Mouse (Mus musculus): Measurements from ENCODE around the gene Zfp366.

The Zfp366 gene

DNA sequence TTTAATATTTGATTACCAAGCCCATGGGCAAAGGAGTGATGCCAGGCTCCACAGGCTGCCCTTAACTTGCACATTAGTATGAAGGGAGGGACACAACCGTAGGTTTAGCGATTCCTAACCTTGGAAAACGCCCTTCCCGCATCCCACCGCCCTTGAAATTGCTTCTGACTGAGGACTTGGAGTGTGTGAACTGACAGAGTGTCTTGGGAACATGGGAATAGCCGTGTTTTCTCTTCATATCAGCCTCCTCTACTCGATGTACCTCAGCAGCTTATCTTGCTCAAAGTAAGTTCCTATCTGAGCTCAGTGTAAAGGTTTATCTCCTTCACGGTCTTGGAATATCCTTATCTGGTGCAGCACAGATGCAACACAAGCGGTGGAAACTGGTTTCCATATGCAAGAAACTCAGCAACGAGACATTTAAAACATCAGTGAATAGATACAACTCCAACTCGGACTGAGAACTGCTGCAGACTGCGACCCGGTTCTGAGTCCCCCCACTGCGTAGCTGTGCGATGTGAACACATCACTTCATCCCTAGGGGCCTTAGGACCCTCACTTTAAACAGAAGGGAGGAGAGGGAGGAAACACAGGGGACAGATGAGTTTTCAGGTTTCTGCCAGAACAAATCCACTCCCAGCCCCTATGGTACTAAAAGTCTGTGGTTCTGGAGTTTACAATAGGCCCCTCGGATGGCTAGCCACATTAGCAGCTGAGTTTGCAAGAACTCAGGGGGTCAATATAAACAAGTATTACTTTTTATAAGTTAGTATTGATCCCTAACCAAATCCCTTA lies 43.0 kb downstream of the Zfp366 start:
- no peak for DNase-seq (ENCODE audit: low spot score in 2 of 2)

DNA sequence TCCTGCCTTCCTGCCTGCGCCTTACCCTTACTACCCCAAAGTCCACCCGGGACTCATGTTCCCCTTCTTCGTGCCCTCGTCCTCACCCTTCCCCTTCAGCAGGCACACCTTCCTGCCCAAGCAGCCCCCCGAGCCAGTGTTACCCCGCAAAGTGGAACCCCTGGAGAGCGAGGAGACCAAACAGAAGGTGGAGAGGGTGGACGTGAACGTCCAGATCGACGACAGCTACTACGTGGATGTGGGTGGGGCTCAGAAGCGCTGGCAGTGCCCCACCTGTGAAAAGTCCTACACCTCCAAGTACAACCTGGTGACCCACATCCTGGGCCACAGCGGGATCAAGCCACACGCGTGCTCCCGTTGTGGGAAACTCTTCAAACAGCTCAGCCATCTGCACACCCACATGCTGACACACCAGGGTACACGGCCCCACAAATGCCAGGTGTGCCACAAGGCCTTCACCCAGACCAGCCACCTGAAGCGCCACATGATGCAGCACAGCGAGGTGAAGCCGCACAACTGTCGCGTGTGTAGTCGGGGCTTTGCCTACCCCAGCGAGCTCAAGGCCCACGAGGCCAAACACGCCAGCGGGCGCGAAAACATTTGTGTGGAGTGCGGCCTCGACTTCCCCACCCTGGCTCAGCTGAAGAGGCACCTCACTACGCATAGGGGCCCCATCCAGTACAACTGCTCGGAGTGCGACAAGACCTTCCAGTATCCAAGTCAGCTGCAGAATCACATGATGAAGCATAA lies 44.4 kb downstream of the Zfp366 start:
- no peak for DNase-seq (ENCODE audit: low spot score in 2 of 2)

DNA sequence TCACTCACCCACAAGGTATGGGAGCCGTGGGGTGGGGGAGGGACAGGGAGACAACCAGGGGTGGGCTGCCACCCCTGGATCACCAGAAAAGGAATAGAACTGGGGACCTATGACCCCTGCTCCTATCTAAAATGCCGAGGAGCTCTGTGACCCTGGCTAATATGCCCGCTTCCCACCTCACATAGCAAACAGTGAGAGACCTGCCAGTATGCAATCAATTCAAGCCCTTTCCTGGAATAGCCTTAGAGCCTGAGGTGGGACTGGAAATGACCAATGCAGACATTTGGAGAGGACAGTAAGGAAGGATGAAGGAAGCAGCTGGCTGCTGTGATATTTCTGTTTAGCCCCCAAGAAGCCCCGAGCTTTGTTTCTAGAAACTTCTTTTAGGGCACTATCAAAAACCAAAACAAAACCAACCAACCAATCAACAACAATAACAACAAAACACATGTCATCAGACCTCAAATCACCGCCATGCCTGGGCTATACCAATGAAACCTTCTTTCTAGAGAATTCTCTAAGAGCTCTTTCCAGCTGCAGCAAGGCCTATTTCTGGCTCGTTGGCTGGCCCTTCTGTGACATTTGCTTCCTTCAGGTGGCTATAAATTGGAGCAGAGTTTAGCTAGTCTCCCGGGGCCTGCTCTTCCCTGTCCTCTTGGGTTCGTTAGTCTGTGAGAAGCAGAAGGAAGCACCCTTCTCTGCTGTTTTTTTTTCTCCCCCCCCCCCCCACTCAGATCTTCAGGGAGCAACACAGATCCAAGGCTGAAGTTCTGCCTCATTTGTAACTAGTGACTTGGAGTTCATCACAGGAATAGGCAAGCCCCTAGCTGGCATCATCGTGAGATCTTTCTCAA lies 45.2 kb downstream of the Zfp366 start:
- DNase-seq (ENCODE audit: low spot score in 2 of 2), result no peak

DNA sequence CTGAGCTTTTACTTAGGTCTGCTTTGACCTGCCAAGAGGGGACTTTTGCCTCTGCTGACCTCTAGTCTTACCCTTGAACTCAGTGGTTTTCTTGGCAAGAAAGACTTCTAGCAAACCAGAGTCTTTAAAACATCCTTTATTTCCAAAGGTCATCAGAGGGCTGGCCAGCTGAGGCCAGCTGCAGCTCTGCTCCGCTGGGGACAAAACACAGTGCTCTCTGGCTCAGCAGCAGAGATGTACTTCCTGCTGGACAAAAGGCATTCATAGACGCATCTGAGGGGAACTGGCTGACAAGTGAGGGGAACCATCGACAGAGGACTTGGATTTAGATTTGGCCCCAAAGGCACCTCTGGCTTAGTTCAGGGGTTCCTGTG lies 45.9 kb downstream of the Zfp366 start:
- DNase-seq (ENCODE audit: low spot score in 2 of 2), result no peak

DNA sequence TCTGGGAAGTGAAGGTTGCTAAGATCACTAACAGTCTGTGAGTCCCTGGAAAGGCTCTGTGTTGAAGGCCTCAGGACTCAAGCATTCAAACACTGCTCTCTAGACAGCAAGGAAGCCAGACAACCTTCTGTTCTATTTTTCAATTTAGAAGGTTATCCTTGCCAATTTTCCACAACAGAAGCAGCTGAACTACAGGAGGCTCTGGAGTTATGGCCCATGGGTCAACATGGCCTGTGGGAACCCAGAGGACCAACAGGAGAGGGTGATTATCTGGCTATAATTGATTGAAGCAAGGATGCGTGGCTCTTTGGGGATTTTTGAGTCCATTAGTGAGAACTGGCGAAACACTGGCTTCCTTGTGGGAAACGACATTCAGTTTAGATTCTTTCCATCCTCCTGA lies 48.7 kb downstream of the Zfp366 start:
- DNase-seq (ENCODE audit: low spot score in 2 of 2), result no peak

DNA sequence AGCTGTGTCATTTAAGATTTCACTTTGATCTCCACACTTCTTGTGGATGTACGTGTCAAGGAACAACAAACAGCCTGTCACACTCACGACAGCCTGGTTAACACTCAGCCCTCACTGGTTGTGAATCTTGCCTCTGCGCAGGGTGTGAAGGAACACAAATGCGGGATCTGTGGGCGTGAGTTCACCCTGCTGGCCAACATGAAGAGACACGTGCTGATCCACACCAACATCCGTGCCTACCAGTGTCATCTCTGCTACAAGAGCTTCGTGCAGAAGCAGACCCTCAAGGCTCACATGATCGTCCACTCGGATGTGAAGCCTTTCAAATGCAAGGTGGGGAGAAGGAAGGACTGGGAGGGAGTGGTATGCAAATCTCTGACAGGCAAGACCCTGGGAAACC lies 49.3 kb downstream of the Zfp366 start:
- no peak for DNase-seq (ENCODE audit: low spot score in 2 of 2)

DNA sequence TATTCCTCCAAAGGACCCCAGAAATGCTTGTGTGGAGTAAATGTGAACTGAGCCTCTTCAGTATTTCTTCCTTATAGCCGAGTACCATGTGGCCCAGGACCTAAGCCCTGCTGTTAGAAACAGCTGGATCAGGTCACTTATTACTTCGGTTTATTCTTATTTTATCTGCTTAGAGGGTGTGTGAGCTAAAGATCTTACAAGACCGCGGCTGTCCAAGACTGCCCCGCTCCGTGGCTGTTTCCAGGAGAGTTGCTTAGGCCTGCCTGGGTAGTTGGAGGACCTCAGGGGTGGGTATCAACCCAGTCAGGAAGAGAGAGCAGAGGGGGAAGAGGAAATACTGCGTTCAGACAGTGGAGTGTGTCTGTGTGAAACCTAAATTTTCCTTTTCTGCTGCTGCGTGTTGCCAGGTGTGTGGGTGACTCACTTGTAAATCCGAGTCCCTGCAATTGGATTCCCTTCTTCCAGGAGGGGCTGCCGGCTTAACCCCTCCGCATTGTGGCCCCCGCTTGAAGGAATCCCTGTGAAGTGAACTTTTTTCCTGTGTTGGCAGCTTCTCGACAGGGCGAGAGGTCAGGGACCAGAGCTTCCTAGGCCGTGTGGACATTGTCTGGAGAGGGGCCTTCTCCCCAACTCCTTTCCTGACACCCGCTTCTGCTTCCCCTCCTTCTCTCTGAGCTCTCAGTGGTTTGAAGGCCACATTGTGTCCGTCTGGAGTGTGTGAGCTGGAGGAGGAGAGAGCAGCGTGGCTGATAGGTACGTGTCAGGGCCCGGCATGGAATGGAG lies 51.0 kb downstream of the Zfp366 start:
- DNase-seq (ENCODE audit: low spot score in 2 of 2), result no peak

DNA sequence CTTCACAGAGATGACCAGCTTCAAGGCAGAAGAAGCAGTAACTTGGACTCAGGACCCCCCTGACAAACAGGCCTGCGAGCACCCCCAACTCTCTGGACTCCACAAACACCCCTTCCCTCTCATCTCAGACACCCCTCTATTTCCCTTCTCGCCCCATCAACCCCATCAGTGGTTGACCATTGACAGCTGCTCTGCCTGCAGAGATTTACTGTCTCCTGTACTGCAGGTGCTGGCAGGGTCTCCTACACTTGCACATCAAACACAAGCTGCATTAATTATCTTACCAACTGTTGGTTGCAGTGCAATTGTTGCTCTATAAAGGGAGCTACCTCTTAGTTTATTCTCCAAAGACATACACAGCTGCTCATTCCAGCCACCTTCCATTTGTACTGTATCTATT lies 51.6 kb downstream of the Zfp366 start:
- no peak for DNase-seq (ENCODE audit: low spot score in 2 of 2)

DNA sequence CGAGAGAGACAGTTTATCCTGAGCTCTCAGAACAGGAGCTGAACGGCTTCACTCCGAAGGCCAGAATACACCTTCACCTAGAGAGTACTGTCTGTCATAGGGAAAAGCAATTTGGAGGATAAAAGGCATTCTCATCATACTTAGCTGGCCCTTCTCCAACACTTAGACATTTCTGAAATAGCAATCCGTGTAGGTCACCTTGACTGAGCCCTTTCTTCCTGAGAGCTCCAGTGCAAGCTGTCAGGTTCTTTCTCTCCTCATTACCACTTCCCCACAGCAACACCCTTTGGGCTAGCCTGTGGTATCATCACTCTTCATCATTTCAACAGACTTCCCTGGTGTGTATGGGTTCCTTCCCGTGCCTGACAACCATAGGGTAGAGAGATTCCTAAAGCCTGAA lies 52.5 kb downstream of the Zfp366 start:
- no peak for DNase-seq (ENCODE audit: low spot score in 2 of 2)

DNA sequence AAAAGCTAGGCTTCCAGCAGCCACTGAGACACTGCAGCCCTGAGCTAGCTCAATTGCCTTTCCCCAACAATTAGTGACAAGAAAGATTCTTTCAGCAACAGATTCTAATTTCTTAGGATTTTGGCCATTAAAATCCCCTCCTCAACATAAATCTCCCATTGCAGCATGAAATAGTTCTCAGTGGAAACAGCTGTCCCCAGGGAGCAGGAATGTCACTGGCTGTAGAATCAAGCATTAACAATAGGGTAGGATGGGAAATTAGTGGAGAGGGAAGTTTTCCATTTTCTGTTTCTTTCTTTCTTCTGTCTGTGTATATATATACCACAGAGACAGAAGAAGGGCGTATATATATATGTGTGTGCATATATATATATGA lies 53.2 kb downstream of the Zfp366 start:
- DNase-seq (ENCODE audit: low spot score in 2 of 2), result no peak

DNA sequence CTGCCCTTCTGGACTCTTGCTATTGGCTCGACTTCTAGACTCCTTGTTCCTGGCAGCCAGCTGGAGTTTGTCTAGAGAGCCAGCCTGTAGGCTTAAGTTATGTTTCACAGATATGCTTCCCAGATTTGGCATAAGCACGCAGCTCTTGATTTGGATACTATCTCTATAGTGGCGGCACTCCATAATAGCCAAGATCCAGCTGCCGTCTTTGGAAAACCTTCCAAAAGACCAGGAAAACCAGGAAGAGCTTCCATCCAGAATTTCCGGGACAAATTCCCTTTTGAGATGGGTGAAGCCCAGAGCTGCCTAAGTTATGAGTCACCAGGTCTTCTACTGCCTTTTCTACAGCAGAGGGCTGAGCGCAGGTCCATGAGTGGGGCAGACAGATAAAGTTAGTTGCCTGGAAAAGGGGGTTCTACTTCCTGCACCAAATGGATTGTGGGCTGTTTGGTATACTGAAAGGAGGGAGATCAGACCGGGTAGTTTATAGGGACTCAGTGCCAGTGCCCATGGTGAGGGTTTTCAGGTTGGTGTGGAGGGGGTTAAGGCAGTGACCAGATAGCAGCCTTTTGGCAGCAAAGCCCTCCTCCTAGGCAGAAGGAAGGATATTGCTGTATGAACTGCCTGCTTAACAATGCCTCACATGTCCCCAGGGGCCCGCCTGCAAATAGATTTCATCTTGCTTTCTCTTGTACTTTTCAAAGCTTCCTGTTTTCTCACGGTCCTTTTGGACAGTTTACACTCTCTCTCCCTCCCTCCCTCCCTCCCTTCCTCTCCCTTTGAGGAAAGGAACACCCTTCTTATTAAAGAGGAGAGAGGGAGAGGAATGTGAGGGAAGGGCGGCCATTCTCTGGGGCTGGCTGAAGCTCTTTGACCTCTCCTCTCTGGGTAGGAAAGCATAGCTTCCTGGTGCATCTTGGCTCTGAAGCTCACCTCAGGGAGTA lies 53.9 kb downstream of the Zfp366 start:
- DNase-seq (ENCODE audit: low spot score in 2 of 2), result peak in 1 of 2 experiments; percentile 52

DNA sequence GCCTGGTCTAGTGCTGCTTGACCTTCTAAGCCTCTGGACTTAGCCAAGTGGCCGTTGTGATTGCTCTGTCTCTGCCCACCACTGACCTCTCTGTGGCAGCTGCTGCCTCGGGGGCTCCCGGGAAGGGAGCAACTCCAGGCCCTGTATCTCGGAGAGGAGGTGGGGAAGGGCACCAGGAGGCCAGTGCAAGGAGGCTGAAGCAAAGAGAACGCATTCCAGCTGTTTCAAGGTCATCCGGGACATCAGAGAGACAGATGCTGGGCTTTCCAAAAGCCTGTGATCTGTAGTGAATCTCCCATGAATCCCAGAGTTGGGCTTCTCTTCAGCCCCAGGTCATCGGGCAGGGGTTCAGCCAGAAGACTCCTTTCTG lies 54.5 kb downstream of the Zfp366 start:
- DNase-seq (ENCODE audit: low spot score in 2 of 2), result no peak

DNA sequence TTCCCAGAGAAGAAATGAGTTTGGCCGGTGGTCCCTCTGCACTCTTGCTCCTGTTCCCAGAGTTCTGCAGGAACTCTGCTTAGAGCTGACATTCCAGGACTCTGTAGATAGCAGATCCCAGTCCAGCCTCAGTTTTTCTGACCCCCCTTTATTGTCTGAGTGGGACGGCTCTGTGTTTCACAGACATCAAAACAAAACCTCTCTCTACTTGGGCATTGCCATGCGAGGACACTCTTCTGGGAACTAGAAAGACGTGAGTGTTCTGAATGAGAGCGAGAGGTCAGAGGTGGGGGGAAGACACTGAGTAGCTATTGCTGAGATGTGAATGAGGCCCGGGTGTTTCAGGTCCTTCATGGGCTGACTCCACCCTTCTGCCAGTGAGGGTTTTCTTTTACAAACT lies 55.1 kb downstream of the Zfp366 start:
- DNase-seq (ENCODE audit: low spot score in 2 of 2), result no peak

DNA sequence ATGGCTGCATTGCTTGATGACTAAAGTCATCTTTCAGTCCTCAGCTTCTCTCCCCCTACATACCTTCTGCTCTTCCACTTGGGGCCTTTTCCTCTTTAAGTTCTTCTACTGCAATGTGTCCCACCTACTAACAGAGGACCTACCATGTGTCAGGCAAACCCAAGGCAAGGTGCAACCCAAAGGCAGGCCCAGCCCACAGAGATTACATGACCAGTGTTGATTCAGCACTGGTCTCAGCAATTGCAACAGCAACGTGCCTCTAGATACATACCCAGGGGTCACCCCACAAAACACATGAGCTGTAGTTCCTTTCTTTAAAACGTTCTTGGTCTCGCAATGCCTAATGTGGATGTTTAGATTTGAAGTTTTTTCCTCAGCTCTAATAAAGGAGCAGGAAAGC lies 57.4 kb downstream of the Zfp366 start:
- no peak for DNase-seq (ENCODE audit: low spot score in 2 of 2)

DNA sequence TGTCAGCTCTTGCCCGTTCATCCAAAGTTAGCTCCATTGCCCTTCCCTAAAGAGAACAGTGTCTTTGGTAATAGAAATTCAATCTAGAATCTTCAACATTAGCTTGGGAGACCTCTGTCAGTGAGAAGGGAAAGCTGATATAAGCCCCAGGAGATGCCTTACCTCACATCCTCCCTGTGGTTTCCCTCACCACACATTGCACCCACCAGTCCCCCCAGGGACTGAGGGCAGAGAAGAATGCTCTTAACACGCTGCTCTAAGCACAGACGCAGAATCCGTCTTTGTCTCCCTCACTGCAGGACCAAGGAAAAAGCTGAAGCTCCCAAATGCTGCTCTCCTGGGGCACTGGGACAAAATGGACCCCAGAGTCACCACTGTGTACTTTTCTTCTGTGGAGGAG lies 58.3 kb downstream of the Zfp366 start:
- no peak for DNase-seq (ENCODE audit: low spot score in 2 of 2)

DNA sequence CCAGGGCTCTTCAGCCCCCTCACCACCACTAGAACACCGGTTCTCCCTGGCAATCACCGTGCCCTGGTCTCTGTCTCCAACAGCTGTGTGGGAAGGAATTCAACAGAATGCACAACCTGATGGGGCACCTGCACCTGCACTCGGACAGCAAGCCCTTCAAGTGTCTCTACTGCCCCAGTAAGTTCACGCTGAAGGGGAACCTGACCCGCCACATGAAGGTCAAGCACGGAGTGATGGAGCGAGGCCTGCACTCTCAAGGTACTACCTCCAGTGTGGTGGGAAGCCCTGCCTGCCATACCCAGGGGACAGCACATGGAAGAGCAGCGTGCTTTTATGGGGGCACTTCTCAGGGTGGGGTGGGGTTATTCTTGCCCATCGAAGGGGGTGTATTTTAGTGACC lies 59.2 kb downstream of the Zfp366 start:
- peak in 1 of 2 experiments; percentile 55 for DNase-seq (ENCODE audit: low spot score in 2 of 2)

DNA sequence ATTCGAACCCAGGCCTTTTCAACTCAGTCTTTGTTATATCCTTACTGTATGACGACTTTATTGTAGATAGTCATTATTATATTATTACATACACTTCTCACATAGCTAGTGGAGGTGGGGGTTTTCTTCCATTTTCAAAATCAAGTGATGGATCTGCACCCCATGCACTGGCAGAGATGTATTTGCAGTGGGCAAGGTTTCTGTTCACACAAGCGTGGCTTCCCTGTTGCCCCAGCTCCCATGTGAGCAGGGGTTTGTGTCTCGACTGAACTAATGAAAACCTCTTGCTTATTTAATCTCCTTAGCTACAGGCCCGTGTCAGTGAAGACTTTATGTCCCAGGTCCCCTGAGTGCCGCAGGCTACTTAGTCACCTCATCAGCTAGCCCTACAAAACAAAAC lies 59.8 kb downstream of the Zfp366 start:
- DNase-seq (ENCODE audit: low spot score in 2 of 2), result peak in 1 of 2 experiments; percentile 32

DNA sequence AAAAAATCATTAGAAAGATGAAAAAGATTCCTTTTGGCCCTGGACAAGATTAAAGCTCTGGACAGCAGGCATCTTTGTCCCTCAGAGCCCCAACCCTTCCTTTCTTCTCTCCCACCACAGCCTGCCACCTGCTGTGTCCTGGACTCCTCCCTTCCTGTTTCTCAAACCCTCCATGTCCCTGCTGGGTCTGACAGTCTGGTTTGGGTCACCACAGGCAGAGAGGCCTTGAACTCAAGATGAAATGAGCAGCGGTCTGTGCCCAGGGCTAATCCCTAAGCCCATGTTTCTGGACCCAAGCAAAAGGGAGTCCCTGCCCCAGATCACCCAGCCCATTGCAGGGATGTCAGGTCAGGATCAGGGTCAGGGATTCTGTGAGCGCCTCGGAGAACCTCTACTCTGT lies 60.3 kb downstream of the Zfp366 start:
- peak in 1 of 2 experiments; percentile 47 for DNase-seq (ENCODE audit: low spot score in 2 of 2)

DNA sequence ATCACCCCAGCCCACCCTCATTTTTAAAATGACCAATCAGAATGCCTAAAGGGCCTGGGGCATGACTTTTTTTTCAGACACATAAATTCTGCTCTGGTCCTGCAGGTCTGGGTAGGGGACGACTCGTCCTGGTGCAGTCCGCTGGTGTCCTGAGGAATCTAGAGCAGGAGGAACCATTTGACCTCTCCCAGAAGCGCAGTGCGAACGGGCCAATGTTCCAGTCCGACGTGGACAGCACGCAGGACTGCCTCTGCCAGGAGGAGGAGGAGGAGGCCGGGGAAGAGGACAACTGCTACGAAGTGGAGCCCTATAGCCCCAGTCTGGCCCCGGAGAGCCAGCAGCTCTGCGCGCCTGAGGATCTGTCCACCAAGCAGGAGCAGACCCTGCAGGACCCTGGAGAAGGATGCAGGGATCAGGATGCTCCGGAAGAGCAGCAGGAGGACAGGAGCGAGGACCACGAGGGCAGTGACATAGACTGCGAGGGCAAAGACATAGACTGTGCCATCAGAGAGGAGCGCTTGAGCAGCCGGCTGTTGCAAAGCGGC lies 61.4 kb downstream of the Zfp366 start:
- peak; percentile 23 to 52 for DNase-seq (ENCODE audit: low spot score in 2 of 2)

DNA sequence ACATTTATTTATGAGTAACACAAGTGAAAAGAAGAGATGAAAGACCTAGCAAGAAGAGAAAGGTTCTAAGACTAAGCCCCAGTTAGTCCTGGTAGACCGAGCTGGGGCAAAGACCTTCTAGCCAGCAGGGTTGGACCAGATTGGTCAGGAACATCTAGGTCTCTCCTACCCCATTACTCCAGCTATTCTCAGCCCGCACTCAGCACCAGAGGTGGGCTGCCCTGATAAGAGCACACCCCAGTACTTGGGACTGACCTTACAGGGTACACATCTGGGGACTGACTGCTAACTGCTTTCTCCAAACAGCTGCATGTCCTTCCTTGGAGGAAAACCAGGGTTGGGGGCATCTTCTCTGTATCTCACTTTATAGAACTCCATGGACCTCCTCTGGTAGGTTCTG lies 66.2 kb downstream of the Zfp366 start:
- DNase-seq (ENCODE audit: low spot score in 2 of 2), result peak in 1 of 2 experiments; percentile 33
